Mouse (Mus musculus): ENCODE results near the gene Loxl1. TPM values are rescaled to one million over a fixed set of nuclear protein-coding genes. Genes with fewer than 3 reads are reported as not detected.

The Loxl1 gene
- polyA plus RNA-seq, 1 experiment from 2014 or later: 47.0 TPM

DNA sequence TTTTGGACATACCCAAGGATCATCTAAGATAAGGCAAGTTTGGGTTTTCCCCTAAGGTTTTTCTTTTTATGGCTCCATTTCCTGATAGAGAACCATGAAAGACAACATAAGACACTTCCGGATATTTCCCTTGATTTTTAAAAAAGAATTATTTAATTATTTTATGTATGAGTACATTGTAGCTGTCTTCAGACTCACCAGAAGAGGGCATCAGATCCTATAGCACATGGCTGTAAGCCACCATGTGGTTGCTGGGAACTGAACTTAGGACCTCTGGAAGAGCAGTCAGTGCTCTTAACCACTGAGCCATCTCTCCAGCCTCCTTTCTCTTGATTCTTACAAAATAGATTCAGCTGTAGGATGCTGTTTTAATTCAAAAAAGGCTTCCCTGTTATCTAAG lies 28.8 kb upstream of the Loxl1 start:
- no peak for ATAC-seq (replicated peaks; ENCODE audit: extremely low read depth, insufficient read depth, low FRiP score)
- WGBS: 90% methylated on average over 1 of the region's 1 CpGs
- no peak overlapping the region for H3K4me2 ChIP-seq (ENCODE audit: low read depth, low read length)

GRCm38 (mm10) chr9:58336650-58337281 lies 23.8 kb upstream of the Loxl1 start:
- Histone ChIP-seq H3K4me2 (ENCODE audit: low read depth, low read length) (no peak overlapping the region), H3K4me3 (ENCODE audit: low read length) (no peak overlapping the region), H3K36me3 (ENCODE audit: control insufficient read depth, insufficient read depth) (no peaks in the 10 kb centered on the region), H3K4me1 (ENCODE audit: control insufficient read depth, insufficient read depth, low read length) (peaks cover 1% of the 10 kb centered on the region), H3K27me3 (ENCODE audit: control insufficient read depth, insufficient read depth, low read length) (no peaks in the 10 kb centered on the region), H3K9ac (ENCODE audit: low read length) (no peak overlapping the region), H3K27ac (ENCODE audit: low read length) (no peak overlapping the region), H3K9me3 (replicated peaks; ENCODE audit: control insufficient read depth, low read length) (0 out of 2 replicates have a peak, but pooled peaks cover 2% of the 10 kb centered on the region)
- WGBS: 58% methylated on average over 8 of the region's 8 CpGs
- no peak for ATAC-seq (replicated peaks; ENCODE audit: extremely low read depth, insufficient read depth, low FRiP score)

More for the DNA sequence above, 28.8 kb upstream of the Loxl1 start:
- Histone ChIP-seq H3K27me3 (ENCODE audit: control insufficient read depth, insufficient read depth, low read length) (no peaks in the 10 kb centered on the region), H3K9me3 (replicated peaks; ENCODE audit: control insufficient read depth, low read length) (no peaks in the 10 kb centered on the region), H3K4me3 (ENCODE audit: low read length) (no peak overlapping the region), H3K36me3 (ENCODE audit: control insufficient read depth, insufficient read depth) (no peaks in the 10 kb centered on the region), H3K4me1 (ENCODE audit: control insufficient read depth, insufficient read depth, low read length) (no peaks in the 10 kb centered on the region), H3K9ac (ENCODE audit: low read length) (no peak overlapping the region), H3K27ac (ENCODE audit: low read length) (no peak overlapping the region)

- Histone ChIP-seq H3K36me3 (ENCODE audit: control insufficient read depth, insufficient read depth) (no peaks in the 10 kb centered on the region), H3K4me2 (ENCODE audit: low read depth, low read length) (no peak overlapping the region), H3K27me3 (ENCODE audit: control insufficient read depth, insufficient read depth, low read length) (no peaks in the 10 kb centered on the region), H3K4me1 (ENCODE audit: control insufficient read depth, insufficient read depth, low read length) (peaks cover 19% of the 10 kb centered on the region), H3K27ac (ENCODE audit: low read length) (no peak overlapping the region; the same call in 1 of the 2 replicates), H3K4me3 (ENCODE audit: low read length) (no peak overlapping the region), H3K9me3 (replicated peaks; ENCODE audit: control insufficient read depth, low read length) (0 out of 2 replicates have a peak, but pooled peaks cover 2% of the 10 kb centered on the region), H3K9ac (ENCODE audit: low read length) (no peak overlapping the region)
- 41% methylated on average over 3 of the region's 3 CpGs for WGBS
- ATAC-seq (replicated peaks; ENCODE audit: extremely low read depth, insufficient read depth, low FRiP score): no peak
Measured at GRCm38 (mm10) chr9:58331276-58331675, 18.3 kb upstream of the Loxl1 start.

DNA sequence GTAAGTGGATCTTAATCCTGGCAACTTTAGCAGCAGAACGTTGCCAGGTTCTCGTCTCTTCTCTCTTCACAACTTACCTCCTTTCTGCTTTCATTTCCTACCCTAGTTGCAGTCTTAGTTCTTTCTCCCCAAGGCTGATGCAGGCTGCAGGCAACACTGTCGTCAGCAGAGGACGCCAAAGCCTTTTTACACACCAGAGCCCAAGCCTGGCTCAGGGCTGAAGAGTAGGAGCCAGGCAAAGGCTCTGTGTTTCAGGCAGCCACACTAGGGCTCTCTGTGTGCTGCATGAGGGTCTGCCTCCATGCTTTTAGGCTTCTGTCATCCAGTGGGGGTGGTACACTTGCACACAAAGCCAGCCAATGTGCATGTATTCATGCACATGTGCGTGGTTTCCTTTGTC lies 17.3 kb upstream of the Loxl1 start:
- no peaks in the 10 kb centered on the region for H3K27me3 ChIP-seq (ENCODE audit: control insufficient read depth, insufficient read depth, low read length)
- WGBS: 26% methylated on average over 5 of the region's 5 CpGs
- no peak for ATAC-seq (replicated peaks; ENCODE audit: extremely low read depth, insufficient read depth, low FRiP score)

DNA sequence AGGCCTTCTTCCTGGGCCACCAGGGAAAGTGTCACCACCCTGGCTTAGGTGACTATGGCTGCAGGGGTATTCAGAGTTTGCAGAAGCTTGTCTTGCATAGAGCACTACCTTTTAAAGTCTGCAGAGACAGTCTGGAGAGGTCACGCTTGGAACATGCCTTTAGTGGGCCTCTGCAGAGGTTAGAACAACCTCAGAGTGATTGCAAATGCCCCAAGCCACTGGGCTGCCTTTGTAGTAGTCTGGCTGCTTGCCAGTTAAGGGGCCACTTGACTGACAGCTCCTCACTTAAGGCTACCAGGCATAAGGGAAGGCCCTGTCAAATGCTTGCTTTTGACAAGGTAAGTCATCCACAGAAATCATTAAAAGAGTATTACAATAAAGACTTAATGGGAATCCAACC lies 14.4 kb upstream of the Loxl1 start:
- 0 out of 2 replicates have a peak overlapping the region, but pooled peaks have one; percentile 32 for H3K9ac ChIP-seq (ENCODE audit: low read length)
- ATAC-seq (replicated peaks; ENCODE audit: extremely low read depth, insufficient read depth, low FRiP score): no peak
- H3K4me1 ChIP-seq (ENCODE audit: control insufficient read depth, insufficient read depth, low read length): peaks cover 19% of the 10 kb centered on the region
- H3K36me3 ChIP-seq (ENCODE audit: control insufficient read depth, insufficient read depth): no peaks in the 10 kb centered on the region
- no peak overlapping the region for H3K4me2 ChIP-seq (ENCODE audit: low read depth, low read length)
- H3K9me3 ChIP-seq (replicated peaks; ENCODE audit: control insufficient read depth, low read length): no peaks in the 10 kb centered on the region
- no peak overlapping the region for H3K4me3 ChIP-seq (ENCODE audit: low read length)
- no peaks in the 10 kb centered on the region for H3K27me3 ChIP-seq (ENCODE audit: control insufficient read depth, insufficient read depth, low read length)
- 35% methylated on average over 1 of the region's 1 CpGs for WGBS
- peak overlapping the region; percentile 87 for H3K27ac ChIP-seq (ENCODE audit: low read length)

More for the DNA sequence above, 17.3 kb upstream of the Loxl1 start:
- Histone ChIP-seq H3K9me3 (replicated peaks; ENCODE audit: control insufficient read depth, low read length) (0 out of 2 replicates have a peak, but pooled peaks cover 2% of the 10 kb centered on the region), H3K4me2 (ENCODE audit: low read depth, low read length) (no peak overlapping the region), H3K4me1 (ENCODE audit: control insufficient read depth, insufficient read depth, low read length) (peaks cover 19% of the 10 kb centered on the region), H3K9ac (ENCODE audit: low read length) (no peak overlapping the region), H3K4me3 (ENCODE audit: low read length) (no peak overlapping the region), H3K27ac (ENCODE audit: low read length) (no peak overlapping the region), H3K36me3 (ENCODE audit: control insufficient read depth, insufficient read depth) (no peaks in the 10 kb centered on the region)

- Histone ChIP-seq H3K27me3 (ENCODE audit: control insufficient read depth, insufficient read depth, low read length) (no peaks in the 10 kb centered on the region), H3K27ac (ENCODE audit: low read length) (peak overlapping the region; percentile 87), H3K9me3 (replicated peaks; ENCODE audit: control insufficient read depth, low read length) (no peaks in the 10 kb centered on the region; the same call in 1 of the 2 replicates), H3K4me1 (ENCODE audit: control insufficient read depth, insufficient read depth, low read length) (peaks cover 16% of the 10 kb centered on the region), H3K4me2 (ENCODE audit: low read depth, low read length) (no peak overlapping the region), H3K4me3 (ENCODE audit: low read length) (no peak overlapping the region), H3K36me3 (ENCODE audit: control insufficient read depth, insufficient read depth) (no peaks in the 10 kb centered on the region), H3K9ac (ENCODE audit: low read length) (no peak overlapping the region)
- ATAC-seq (replicated peaks; ENCODE audit: extremely low read depth, insufficient read depth, low FRiP score): peak; percentile 92
- WGBS: 8% methylated on average over 4 of the region's 4 CpGs
Measured at GRCm38 (mm10) chr9:58326477-58327180, 13.6 kb upstream of the Loxl1 start.

- no peak overlapping the region for H3K27ac ChIP-seq (ENCODE audit: low read length)
- H3K9me3 ChIP-seq (replicated peaks; ENCODE audit: control insufficient read depth, low read length): no peaks in the 10 kb centered on the region; the same call in 1 of the 2 replicates
- H3K9ac ChIP-seq (ENCODE audit: low read length): no peak overlapping the region
- peaks cover 1% of the 10 kb centered on the region; the same call in 1 of the 2 replicates for H3K4me1 ChIP-seq (ENCODE audit: control insufficient read depth, insufficient read depth, low read length)
- no peak overlapping the region for H3K4me2 ChIP-seq (ENCODE audit: low read depth, low read length)
- ATAC-seq (replicated peaks; ENCODE audit: extremely low read depth, insufficient read depth, low FRiP score): no peak
- no peak overlapping the region for H3K4me3 ChIP-seq (ENCODE audit: low read length)
- H3K36me3 ChIP-seq (ENCODE audit: control insufficient read depth, insufficient read depth): no peaks in the 10 kb centered on the region
- 95% methylated on average over 3 of the region's 3 CpGs for WGBS
- H3K27me3 ChIP-seq (ENCODE audit: control insufficient read depth, insufficient read depth, low read length): no peaks in the 10 kb centered on the region
Measured at GRCm38 (mm10) chr9:58321681-58322080, 8.7 kb upstream of the Loxl1 start.

- no peak for ATAC-seq (replicated peaks; ENCODE audit: extremely low read depth, insufficient read depth, low FRiP score)
- Histone ChIP-seq H3K27me3 (ENCODE audit: control insufficient read depth, insufficient read depth, low read length) (no peaks in the 10 kb centered on the region), H3K4me1 (ENCODE audit: control insufficient read depth, insufficient read depth, low read length) (peaks cover 4% of the 10 kb centered on the region), H3K36me3 (ENCODE audit: control insufficient read depth, insufficient read depth) (no peaks in the 10 kb centered on the region), H3K9me3 (replicated peaks; ENCODE audit: control insufficient read depth, low read length) (no peaks in the 10 kb centered on the region; the same call in 1 of the 2 replicates), H3K4me2 (ENCODE audit: low read depth, low read length) (no peak overlapping the region), H3K27ac (ENCODE audit: low read length) (no peak overlapping the region), H3K4me3 (ENCODE audit: low read length) (no peak overlapping the region), H3K9ac (ENCODE audit: low read length) (no peak overlapping the region)
- WGBS: 50% methylated on average over 3 of the region's 3 CpGs
Measured at GRCm38 (mm10) chr9:58318317-58318716, 5.3 kb upstream of the Loxl1 start.

GRCm38 (mm10) chr9:58317381-58317780 lies 4.4 kb upstream of the Loxl1 start:
- Histone ChIP-seq H3K27me3 (ENCODE audit: control insufficient read depth, insufficient read depth, low read length) (peaks cover 3% of the 10 kb centered on the region; the same call in 1 of the 2 replicates), H3K9me3 (replicated peaks; ENCODE audit: control insufficient read depth, low read length) (no peaks in the 10 kb centered on the region; the same call in 1 of the 2 replicates), H3K4me1 (ENCODE audit: control insufficient read depth, insufficient read depth, low read length) (peaks cover 10% of the 10 kb centered on the region), H3K27ac (ENCODE audit: low read length) (no peak overlapping the region), H3K36me3 (ENCODE audit: control insufficient read depth, insufficient read depth) (no peaks in the 10 kb centered on the region), H3K4me2 (ENCODE audit: low read depth, low read length) (no peak overlapping the region), H3K4me3 (ENCODE audit: low read length) (no peak overlapping the region), H3K9ac (ENCODE audit: low read length) (no peak overlapping the region)
- ATAC-seq (replicated peaks; ENCODE audit: extremely low read depth, insufficient read depth, low FRiP score): no peak
- 56% methylated on average over 3 of the region's 3 CpGs for WGBS

Data from heart, embryonic 16.5 days (tissue).